Mouse (Mus musculus) bone marrow, adult 2 months (tissue): ENCODE results near the gene Plxna4.

Source experiments
- CTCF ChIP-seq: fragments of 200-500 bp; IDR thresholded peaks from 2 replicates; pipeline ENCODE4 v1.5.1; 2011; ENCODE audit warnings: low read length, control low read depth; ENCODE audit not compliant: control insufficient read depth, insufficient read depth
- POLR2A ChIP-seq: fragments of 200-500 bp; IDR thresholded peaks from 2 replicates; pipeline ENCODE4 v1.6.1; 2011; ENCODE audit warnings: low read depth, mild to moderate bottlenecking, control low read depth, low read length, borderline replicate concordance; ENCODE audit not compliant: control insufficient read depth

DNA sequence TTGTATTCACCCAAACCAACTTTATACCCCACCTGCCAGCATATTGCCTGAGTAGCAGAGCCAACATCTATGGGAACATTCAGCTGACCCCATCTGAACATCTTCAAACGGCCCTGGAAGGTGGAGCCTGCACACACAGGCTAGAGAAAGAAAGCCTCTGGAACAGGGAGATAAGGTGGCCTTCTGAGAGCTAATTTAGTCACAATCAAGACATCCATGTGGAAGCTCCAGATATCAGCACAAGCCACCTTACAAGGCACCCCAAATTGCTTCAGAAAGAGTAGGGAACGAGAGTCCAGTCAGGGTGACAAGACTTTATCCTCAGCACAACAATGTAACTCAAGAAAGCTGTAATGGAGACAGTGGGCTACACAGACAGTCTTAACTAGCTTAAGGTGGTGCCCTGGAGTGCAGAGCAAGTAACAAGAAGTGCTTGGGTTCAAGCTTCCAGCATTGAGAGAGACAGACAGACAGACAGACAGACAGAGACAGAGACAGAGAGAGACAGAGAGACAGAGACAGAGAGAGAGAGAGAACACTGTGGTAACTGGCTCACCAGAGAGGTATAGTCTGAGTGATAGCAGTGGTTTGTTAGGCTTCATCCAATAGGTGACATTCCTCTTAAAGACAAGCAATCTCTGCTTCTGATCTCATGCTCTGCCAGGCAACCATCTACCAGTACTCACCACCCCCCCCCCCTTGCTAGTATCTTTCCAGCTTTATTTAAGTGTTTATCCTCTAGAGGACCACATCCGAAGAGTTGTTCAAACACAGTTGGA, 53.8 kb downstream of the Plxna4 start:
- no peak for TF ChIP-seq CTCF
- no peak for TF ChIP-seq POLR2A
